Mouse (Mus musculus) fibroblast of lung, adult 2 months (primary cell): Measurements from ENCODE around the gene Cass4.

Experiments
- DNase-seq: peaks from one replicate; pipeline ENCODE4 v3.0.0-alpha.2; 2011; ENCODE audit warnings: low read depth

Gene Cass4

DNA sequence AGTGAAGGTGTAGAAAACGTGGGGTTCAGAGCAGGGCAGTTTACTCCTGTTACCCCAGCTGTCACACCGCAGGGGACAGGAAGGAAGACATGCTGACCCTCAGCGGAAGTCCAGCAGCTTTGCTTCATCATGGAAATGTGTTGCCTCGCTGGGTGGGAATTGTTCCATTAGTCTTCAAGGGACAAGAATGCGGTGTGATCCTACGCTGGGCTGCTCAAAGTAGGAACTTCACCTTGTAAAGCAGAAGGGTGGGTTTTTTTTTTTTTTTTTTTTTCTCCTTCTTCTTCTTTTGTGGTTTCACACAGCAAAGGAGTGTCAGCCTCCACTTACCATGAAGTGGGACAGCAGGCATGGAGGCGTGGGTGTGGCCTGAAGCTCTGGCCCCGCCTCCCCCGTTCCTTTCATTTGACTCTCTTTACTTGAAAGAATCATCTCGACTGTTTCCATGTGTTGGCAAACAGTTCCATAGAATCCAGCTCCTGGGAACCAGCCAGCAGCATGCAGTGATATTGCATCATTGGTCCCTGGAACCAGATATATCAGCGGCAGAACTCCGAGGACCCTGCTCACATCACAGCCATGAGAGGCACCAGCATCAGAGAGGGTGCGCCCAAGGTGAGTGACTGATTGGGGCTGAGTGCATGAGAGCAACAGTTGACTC lies at the start of gene Cass4:
Gene Cass4 (plus strand): TSS at position 404 of the 661 bp plus-strand sequence.
- no peak for DNase-seq

DNA sequence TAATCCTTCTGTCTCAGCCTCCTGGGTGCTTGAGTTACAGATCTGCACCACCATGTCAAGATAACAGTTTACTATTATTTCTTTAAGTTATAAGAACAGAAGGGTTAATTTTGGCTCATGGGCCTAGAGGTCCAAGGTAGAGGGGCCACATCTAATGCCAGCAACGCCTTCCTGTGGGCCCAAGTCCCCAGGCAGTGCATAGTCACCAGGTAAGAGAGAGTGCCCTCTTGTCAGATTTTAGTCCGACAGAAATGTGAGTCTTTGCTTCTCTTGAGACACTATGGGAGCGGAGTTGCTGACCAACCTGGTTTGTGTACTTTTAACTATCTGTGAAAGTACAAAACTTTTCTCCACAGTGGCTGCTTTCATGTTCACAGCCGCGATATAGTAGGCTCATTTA lies 48.9 kb upstream of the Cass4 start:
- no peak for DNase-seq

DNA sequence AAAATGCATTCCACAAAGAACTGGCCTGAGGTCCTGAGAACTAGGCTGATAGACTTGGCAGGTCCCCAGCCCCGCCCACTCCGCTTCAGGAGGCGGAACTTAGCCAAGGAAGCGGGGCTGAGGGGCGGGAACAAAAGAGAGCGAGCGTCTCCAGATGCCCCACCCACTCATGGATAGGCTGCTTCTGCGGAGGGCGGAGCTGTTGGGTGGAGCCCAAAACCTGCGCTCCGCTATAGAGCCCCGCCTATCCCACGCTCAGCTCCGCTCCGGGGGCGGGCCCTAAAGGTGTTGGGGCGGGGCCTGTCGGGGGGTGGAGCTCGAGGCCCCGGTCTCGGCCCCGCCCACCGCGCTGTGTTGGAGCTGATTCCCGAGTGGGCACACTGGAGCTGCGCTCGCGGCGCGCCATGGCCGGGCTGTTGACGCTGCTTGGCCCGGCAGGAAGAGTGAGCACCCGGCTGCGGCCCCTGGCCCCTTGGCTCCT lies 48.3 kb upstream of the Cass4 start, which contains the start of gene Fam210b:
Gene Fam210b (plus strand): TSS at position 308 of the 481 bp plus-strand sequence.
- DNase-seq: peak; percentile 98

DNA sequence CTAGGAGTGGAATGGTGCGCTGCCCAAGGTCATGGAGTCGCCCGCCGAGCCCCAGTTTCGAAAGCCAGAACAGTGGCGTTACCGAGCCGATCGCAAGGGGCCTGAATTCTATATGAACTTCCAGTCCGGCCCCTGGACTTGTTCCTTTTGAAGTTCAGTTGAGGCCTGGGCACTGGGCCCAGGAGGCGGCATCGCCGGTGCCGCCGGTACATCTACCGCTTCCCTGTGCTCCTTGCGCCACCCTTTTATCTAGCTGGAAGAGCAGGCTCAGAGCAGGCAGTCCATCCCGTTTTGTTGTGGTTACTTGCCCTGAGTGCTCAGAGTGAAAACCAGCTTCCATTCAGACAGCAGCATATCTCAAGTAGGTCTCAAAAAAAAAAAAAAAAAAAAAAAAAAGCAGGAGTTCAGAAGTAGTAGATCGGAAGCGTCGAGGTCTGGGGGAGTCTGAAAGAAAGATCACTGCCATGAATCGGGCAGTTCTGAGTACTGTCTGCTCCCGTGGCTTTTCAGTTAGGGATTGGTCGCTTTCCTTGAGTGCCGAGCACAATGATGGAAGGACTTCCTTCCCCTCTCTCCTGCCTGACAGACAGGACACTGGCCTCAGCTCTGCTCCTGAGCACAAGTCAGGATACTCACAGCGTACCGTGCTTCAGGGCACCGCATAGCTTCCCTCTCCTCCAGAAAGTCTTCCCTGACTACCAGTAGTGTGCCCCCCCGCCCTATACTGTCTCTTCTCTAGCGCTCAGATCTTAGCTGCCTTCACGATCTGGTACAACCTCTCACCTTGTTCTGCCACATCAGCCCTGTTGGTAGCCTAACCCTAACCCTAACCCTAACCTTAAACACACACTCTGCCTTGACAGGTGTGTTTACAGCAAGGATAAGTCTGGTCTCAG lies 47.3 kb upstream of the Cass4 start:
- no peak for DNase-seq

DNA sequence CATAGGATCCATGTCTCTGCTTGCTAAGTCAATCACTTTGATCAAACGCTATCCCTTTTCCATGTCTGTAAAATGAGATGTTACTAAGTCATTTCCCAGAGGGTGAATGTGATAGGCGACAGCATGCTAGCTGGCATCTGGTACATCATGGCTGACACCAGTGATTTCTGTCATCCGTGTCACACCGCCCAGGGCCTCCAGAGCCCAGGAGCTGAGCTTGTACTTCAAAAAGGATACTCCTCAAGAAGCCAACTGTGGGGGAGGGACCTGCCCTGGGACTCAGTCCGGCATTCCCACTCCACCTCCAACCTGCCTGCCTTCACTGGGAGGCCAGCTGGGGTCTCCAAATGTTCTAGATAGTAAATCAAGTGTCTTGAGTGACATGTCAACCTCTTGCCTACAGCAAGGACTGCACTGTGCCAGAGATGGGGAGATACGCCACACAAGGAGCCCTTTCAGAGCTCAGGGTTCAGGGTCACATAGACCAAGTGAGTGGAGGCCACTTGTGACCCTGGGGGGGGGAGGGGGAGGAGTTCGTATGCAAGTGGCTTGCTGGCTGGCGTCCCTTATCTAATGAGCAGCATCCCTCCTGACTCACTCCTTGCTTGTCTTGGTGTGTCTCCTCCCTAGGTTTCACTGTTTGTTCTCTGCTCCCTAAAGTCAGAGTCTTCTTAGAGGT lies 46.5 kb upstream of the Cass4 start:
- DNase-seq: no peak

DNA sequence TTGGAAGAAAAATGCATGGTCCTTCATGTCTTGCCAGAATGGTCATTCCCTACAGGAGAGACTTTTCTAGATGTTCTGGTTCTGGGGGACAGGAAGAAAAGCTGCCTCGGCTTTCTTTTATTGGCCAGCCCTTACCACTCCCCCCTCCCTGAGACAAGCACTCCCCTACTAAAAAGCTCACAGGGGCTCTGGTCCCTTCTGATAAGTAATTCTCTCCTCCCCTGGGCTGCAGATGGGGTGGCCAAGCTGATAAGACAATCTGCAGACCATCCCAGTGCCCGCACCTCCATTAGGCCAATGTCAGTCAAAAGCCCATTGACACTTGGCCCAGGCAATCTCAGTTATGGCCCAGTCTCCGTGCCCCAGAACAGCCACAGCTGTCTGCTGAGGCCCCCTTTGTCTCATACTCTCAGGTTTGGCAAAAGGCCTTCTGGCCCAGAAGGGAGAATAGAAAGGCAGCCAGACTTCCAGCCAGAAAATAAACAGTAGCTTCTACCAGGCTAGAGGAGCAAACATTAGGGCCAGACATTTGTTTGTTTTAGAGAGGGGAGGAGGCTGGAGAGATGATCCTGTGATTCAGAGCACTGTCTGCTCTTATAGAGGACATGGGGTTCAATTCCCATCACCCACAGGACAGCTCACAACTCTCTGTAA lies 45.2 kb upstream of the Cass4 start:
- DNase-seq: no peak

DNA sequence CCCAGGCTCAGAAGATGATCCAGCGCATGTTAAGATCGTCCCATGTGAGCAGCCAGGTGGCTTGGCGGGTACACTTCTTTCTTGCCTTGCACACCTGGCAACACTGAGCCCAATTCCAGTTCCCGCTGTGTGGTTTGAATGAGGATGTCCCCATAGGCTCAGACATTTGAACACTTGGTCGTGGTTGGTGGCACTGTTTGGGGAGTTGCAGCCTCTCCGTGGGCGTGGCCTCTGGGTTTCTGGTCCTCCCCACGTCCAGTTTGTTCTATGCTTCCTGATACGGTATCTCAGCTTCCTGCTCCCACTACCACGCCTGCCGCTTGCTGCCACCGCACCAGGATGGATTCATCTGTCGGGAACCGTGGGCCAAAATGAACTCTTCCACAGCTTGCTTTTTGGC lies 43.8 kb upstream of the Cass4 start:
- DNase-seq: no peak

DNA sequence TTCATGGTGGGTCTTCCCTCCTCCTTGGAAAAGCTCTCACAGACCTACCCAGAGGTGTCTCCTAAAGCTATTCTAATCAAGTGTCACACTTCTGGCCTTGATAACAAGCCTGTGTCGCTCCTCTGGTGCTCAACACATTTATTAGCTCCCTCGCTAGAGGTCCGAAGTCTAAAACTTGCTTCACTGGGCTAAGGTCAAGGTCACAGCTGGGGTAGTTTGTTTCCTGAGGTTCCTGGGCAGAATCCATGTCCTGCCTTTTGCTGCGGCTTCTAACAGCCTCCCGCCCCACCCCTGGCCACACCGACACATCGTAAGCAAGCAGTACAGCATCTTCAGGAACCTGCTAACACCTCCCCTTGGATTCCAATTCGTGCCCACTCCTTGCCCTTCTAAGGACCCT lies 42.8 kb upstream of the Cass4 start:
- DNase-seq: no peak

DNA sequence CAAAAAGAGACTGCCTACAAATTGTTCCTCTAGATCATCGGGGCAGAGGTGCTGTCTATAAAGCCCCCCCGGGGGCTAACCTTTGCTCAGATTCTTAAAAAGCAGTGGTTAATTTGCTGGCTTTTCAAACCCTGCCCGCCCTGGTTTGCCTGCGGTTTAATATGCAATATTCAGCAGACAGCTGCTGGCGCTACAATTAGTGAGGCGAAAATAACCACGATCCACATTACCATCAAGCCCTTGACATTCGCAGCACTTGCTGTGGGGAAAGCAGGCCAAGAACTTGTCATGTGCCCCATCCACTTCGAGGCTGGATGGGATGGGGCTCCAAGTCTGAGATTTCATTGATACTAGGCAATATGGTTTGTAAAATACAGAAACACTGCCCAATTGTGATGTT lies 40.4 kb upstream of the Cass4 start:
- no peak for DNase-seq

DNA sequence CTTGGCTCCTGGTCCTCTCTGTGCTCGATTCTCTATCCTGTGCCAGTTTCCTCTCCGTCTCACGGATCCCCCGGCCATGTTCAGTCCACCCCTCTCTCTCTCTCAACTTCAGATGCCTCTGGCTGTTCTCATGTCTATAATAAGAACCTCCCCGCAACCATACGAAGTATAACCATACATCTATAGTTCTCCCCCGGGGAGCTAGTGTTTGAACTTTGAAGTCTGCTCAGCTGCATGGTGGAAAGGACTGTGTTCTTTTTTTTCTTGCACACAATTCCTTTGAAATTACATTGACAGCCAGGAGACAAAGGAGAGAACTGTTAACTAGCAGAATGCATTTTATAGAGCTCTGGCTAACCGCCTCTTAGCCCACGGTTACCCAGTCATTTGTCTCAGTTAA lies 38.8 kb upstream of the Cass4 start:
- DNase-seq: no peak

DNA sequence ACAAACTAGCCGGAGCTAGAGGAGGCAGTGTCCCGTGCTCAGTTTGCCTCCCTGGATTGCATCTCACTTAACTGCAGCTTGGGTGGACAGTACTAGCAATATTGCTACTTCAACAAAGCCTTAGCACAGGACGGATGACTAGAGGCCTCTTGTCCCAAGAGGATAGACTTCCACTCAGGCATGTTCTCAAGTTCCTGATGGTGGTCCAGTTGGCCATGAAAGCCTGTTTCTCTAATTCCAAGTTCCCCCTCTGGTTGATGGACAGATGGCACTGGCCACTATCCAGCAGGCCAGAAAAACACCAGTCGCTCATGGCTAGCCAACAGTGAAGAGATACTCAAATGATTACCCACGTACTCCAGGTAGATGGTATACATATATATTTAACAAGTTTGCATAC lies 37.8 kb upstream of the Cass4 start:
- no peak for DNase-seq

DNA sequence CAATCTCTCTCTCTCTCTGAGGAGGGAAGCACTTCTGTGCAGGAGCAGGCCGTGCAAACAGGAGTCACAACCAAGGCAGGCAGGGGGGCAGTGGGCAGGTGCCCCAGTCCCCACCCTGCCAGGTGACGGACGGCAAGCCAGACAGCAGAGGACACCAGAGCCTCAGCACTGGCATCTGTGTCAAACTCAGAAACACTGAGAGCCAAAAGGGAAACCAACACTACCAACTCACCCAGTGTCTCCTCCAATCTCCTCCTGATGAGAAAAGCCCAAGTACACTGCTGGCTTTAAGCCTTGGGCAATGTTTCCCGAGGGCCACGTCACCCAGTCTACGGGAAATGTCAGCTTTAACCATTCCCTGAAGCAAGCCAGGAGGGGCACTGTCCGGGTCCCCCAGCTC lies 30.4 kb upstream of the Cass4 start:
- DNase-seq: no peak

DNA sequence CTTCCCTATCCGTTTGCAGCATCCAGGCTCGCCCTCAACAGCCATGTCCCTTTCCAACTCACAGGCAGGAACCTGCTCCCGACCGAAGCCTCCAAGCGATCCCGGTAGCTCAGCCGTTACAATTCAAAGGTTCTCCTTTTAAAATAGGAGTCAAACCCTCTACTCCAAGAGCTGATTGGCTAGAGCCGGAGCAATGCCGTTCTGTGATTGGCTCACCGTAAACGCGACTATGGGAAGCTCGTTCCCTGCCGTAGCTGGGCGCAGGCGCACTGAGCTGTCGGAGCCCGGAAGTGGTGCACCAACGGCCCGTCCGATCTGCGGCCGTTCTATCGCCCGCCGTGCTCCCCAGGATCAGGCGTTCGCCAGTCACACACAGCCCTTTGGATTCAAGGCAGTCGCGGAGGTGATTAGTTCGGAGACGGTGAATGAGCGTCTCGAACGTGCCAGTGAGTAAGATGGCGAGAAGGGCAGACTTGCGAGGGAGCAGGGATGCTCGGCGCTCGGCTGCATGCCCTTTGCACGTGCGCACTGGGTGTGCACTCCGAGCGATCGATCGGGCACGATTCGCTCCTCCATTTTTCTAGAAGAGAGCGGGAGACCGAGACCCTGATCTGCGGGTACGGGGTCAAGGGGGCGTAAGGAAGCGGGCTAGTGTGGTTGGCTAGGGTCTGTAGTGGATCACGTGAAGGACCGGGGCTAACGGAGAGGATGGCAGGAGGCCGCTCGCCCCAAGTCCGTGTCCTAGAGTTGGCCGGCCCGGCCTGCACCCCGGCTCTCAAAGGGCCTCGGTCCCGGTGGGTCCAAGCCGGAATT lies 23.0 kb upstream of the Cass4 start, which contains the start of the genes Aurka and Cstf1:
Gene Aurka (minus strand): TSS at position 125 of the 813 bp plus-strand sequence.
Gene Cstf1 (plus strand): TSS at position 271 of the 813 bp plus-strand sequence.
- peak; percentile 96 for DNase-seq

DNA sequence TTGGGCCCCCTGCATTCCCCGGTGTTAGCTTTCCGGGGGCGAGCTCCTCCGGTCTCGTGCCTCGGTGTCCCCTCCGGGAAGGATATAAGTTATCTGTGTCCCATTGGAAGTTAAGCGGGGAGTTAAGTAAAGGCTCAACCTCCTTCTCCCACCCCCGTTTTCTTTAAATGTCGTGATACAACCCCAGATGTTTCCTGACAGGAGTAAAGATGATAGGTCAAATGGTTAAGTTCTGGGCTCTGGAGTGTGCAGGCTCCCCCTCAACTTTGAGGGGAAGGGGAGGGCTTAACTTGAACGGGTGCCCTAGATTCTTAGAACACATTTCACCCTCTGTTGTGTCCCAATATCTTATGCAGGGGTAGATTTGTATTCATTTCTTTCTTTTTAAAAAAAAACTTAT lies 22.3 kb upstream of the Cass4 start:
- no peak for DNase-seq

DNA sequence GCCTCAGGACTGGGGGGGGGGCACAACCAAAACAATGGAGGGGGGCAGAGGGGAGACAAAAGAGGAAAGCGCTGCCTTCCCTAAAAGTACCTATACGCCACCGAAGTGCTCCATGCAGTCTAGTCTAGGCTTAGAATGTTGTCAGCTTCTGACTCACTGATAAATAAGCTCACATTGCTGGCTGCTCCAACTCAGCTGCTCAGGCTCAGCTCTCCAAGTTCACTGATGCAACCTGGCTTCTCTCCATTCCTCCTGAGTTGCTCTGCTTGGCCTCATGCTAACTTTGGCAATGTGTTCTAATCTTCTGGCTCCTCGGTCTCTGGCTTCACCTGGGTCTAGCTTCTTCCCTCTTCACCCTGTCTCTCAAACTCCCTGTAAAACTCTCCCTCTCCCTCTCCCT lies 17.0 kb upstream of the Cass4 start:
- no peak for DNase-seq

DNA sequence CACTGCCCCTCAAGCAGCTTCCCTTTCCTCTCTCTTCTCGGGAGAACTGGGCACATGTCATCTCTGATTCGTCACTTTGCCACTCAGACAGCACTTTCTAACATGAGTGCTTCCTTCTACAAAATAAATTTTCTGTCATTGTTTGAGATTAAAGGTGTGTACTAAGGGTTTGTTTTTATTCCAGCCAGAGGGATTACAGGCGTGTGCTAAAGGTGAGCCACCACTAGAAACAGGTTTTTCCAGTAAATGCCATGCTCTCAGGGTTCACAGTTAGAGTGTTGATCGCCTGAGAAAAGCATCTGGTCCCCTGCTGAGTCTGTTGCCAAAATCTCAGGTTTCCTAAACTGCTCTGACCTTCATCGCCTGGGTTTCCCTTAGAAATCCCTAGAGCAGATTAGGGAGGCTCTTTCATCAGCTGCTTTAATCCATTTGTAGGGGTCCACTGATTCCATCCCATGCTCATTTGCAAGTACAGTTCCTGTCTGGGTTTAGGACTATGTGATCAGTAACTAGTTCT lies 16.5 kb upstream of the Cass4 start:
- DNase-seq: no peak

DNA sequence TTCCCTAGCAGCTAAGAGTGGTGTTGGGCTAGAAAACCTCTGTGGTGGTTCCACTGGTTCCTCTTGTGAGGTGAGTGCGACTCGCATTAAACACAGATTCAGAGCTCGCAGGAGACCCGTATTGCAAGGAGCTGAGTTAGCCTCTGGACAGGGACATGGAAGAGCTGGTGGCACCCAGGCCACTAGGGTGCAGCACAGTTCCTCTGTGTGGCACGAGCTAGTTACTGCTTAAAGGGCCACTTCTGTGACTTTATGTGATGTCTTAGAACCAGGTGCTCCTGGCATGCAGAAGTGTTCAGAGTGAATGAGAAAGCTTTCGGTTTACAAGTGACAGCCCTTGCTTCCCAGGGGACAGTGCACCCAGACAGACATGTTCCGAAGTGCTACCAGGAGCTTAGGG lies 15.3 kb upstream of the Cass4 start:
- DNase-seq: no peak

DNA sequence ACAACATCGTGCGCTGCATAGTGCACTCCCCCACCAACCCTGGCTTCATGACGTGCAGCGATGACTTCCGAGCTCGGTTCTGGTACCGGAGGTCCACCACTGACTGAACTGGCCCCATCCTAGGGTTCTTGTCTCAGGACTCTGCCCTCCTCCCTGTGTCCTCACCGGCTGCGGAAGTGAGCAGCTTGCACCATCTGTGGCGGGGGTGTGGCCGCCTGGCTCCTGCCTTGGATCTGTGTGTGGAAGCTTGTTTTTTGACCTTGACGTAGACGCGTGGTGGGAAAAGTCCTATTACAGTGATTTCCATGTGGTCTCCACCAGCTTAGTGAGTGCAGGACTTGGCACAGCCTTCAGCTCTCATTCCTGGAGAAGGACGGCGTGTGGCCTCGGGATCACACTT lies 13.1 kb upstream of the Cass4 start:
- DNase-seq: no peak

DNA sequence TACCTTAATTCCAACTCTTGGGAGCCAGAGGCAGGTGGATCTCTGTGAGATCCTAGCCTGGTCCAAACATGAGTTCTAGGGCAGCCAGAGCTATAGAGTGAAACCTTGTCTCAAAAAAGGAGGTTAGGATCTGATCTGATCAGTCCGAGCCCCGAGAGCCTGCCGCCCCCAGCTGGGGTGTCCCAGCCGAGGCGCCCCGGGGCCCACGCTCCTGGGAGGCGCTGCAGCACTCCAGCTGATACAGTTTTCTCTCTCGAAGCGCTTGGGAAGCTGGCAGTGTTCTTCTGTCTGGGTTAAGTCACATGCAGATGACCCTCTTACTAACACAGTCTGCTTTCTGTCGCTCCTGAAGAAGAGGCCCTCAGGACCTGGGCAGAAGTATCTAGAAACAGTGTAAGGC lies 12.3 kb upstream of the Cass4 start:
- no peak for DNase-seq

DNA sequence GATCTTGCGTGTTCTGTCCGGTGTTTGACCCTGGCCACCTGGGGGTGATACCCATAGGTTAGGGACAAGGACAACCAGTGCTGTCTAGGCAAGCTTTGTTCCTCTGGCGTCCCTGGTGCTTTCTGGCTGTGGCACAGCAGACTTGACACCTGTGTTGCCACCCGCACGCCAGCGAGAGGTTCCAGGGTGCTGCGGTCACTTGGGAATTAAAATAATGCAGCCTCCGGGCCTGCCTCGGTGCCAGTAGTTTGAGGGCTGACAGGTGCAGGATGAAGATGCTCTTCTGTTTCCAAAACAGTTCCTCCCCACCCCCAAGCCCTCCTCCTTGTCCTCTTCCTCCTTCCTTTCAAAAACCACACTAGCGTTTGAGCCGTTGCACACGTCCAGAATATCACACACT lies 11.7 kb upstream of the Cass4 start:
- no peak for DNase-seq

DNA sequence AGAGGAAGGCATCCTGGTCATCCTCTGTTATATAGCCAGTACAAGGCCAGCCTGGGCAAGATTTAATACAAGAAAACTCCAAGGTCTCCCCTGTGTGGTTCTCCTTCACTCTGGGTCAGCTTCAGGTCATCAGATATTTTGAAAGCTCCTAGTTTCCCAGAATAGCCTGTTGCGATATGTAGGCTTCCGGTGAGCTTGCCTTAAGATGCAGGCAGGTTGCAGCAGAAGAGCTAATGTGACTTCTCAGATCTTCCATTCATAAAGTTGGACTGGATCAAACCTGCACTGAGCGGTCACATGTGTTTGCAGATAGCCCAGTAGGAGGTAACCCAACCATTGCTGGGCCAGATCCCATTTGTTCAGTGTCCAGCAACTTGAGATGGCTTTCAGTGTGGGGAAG lies 8.9 kb upstream of the Cass4 start:
- no peak for DNase-seq
